Mouse (Mus musculus) CD4-positive naive resting alpha-beta T cell, adult 57 days (primary cell): ENCODE results near the gene Olfr1032. TPM values are rescaled to one million over a fixed set of nuclear protein-coding genes. Genes with fewer than 3 reads are reported as not detected.

ENCODE experiments used
- total RNA-seq: library from RNA; stranded (reverse); gene quantifications from one replicate; pipeline ENCODE4 v1.2.4, GENCODE M21; 2023

Gene Olfr1032
- total RNA-seq: not detected

DNA sequence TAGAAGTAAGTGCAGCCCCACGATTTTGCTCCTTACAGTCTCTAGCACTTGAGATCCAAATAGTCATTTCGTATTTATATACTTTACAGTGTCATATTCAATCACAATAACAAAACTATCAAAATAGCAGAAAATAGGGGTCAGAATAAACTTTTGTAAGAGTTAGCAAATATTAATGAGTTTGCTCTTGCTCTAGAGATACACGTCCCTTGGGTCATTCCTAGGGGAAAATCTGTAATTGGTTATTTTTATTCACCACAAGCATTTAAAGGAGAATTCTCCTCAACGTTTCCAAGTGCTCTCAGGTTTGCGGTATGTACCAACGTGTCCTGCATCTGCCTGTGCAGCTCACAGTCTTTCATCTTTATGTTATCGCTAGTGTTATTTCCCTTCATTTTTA is at the start of gene Olfr1032:
Gene Olfr1032 (plus strand): TSS at position 301 of the 400 bp plus-strand sequence.

DNA sequence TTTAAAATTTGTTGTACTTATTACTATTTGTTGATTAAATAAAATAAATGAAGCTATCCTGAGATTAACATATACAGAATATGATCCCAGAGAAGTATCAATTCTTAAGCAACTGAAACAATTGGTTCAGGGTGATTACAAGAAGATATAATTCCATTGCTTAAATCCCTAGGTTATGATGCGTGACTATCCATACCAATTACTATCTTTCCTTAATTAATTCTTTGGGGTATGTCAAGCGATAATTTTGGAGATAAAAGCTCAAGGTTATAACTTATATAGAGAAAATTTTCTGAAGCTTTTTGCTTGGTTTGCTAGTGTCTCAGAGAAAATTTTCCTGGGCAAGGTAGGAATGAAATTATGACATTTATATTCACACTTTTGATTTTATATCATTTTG is 31.7 kb upstream of the Olfr1032 start, which contains the start of gene Olfr1029:
Gene Olfr1029 (plus strand): TSS at position 301 of the 400 bp plus-strand sequence.

DNA sequence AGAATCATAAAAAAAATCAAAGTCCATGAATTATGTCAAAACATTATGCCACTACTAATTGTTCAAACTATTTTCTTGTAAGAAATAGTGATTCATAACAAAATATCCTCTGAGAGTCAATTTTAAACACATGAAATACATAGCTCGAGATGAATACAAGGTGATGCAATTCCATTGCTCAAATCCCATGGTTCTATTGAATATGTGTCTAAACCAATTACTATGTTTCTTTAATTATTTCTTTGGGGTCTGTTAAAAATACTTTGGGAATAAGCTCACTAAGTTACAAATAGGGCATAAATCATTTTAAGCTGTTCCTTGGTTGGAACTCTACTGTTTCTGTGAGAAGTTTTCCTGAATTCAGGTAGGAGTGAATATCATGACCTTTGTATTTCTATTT is 26.4 kb upstream of the Olfr1032 start, which contains the start of gene Olfr1030:
Gene Olfr1030 (plus strand): TSS at position 301 of the 400 bp plus-strand sequence.

DNA sequence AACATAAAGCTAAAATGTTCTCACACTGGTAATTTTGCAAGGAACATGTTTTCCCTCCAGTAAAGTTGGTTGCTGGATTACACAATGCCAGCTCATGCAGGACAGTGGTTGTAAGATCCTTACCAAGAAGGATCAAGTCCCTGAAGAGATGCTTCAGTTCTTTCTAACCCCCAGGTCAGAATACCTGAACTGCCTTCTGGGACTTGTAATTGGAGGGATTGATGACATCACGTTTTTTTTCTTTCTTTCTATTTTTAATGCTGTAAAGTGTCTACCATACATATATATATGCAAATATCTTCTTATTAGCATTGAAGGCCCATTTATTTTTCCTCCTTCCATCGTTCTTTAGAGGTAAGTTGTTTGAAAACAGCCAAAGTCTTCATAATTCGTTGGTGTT is 15.3 kb upstream of the Olfr1032 start, which contains the start of gene Olfr1031:
Gene Olfr1031 (plus strand): TSS at position 301 of the 400 bp plus-strand sequence.

DNA sequence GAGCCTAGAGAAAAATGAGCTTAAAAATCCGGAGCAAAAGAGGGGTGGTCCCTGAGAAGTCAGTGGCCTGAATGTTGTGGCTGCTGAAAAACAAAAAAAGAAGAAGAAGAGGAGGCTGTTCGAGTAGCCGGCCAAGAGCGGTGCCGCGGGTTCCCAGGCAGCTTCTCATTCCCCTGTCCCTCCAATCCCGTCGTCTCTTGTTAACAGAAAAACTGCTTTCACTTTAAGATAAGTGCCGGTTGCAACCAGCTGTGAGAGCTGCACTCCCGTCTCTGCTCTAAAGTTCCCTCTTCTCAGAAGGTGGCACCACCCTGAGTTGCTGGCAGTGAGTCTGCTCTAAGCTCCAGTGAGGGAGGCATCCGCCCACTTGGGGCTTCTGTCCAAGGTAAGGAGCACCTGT is 15.1 kb downstream of the Olfr1032 start, which contains the start of gene Olfr1033:
Gene Olfr1033 (plus strand): TSS at position 228 of the 400 bp plus-strand sequence.

DNA sequence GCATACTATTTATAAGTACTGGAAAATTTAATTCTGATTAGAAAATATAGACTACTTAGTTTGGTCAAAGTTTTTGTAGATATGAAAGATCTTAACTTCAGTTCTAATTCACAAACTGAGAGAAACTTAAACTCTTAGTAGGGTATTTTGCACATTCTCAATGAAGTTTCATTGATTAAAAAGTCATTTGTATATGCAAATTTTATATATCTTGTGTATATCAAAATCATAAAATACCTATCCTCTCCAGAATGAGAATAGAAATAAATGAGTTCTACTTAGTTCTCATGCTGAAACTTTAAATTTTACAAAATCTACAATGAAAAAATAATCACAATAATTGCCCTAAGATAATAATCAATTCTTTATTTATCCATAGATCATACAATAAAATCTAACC is 40.2 kb downstream of the Olfr1032 start, which contains the start of gene Olfr1034:
Gene Olfr1034 (plus strand): TSS at position 301 of the 400 bp plus-strand sequence.

Other genes with a start within 250 kb of the Olfr1032 start
- gene Olfr1012, start 242.8 kb upstream of the Olfr1032 start, total RNA-seq: not detected
- gene Olfr1013, start 238.4 kb upstream of the Olfr1032 start, total RNA-seq: not detected
- not detected for gene Olfr1014, start 232.8 kb upstream of the Olfr1032 start, total RNA-seq
- gene Olfr1015, start 223.5 kb upstream of the Olfr1032 start, total RNA-seq: not detected
- not detected for gene Olfr1016, start 203.0 kb upstream of the Olfr1032 start, total RNA-seq
- not detected for gene Olfr1018, start 187.1 kb upstream of the Olfr1032 start, total RNA-seq
- gene Olfr1019, start 160.1 kb upstream of the Olfr1032 start, total RNA-seq: not detected
- gene Olfr1020, start 158.5 kb upstream of the Olfr1032 start, total RNA-seq: not detected
- not detected for gene Olfr1022, start 136.9 kb upstream of the Olfr1032 start, total RNA-seq
- gene Olfr1023, start 119.9 kb upstream of the Olfr1032 start, total RNA-seq: not detected
- gene Olfr1024, start 100.5 kb upstream of the Olfr1032 start, total RNA-seq: not detected
- not detected for gene Olfr1025-ps1, start 90.3 kb upstream of the Olfr1032 start, total RNA-seq
- not detected for gene Olfr1026, start 84.0 kb upstream of the Olfr1032 start, total RNA-seq
- gene Olfr1028, start 55.1 kb upstream of the Olfr1032 start, total RNA-seq: not detected
- not detected for gene Olfr1029, start 31.6 kb upstream of the Olfr1032 start, total RNA-seq
- gene Olfr1030, start 26.3 kb upstream of the Olfr1032 start, total RNA-seq: not detected
- not detected for gene Olfr1031, start 15.2 kb upstream of the Olfr1032 start, total RNA-seq
- gene Olfr1033, start 15.1 kb downstream of the Olfr1032 start, total RNA-seq: not detected
- gene Olfr1034, start 40.3 kb downstream of the Olfr1032 start, total RNA-seq: not detected
- not detected for gene Olfr1036, start 68.5 kb downstream of the Olfr1032 start, total RNA-seq
- gene Olfr1037, start 81.8 kb downstream of the Olfr1032 start, total RNA-seq: not detected
- gene Olfr1039, start 130.4 kb downstream of the Olfr1032 start, total RNA-seq: not detected
- gene Olfr1040, start 141.2 kb downstream of the Olfr1032 start, total RNA-seq: not detected
- not detected for gene Olfr1042, start 156.3 kb downstream of the Olfr1032 start, total RNA-seq
- gene Olfr1043, start 162.0 kb downstream of the Olfr1032 start, total RNA-seq: not detected
- not detected for gene Olfr1044, start 172.3 kb downstream of the Olfr1032 start, total RNA-seq
- gene Olfr52, start 180.1 kb downstream of the Olfr1032 start, total RNA-seq: not detected
- gene Olfr1045, start 197.5 kb downstream of the Olfr1032 start, total RNA-seq: not detected
- not detected for gene Olfr1046, start 213.8 kb downstream of the Olfr1032 start, total RNA-seq
- not detected for gene Olfr1047, start 225.9 kb downstream of the Olfr1032 start, total RNA-seq
- not detected for gene Olfr1048, start 234.7 kb downstream of the Olfr1032 start, total RNA-seq